Mouse (Mus musculus): ENCODE measurements around the gene Surf2. TPM values are rescaled to one million over a fixed set of nuclear protein-coding genes. Genes with fewer than 3 reads are reported as not detected.
A peak's percentile ranks its signal among the peaks of the same experiment; 100 is the strongest.

Surf2 gene
- total RNA-seq (2012; rRNA removed), result 28.7 and 36.9 TPM in 2 replicates
- 39.9 and 43.9 TPM in 2 replicates for total RNA-seq (2014; rRNA removed)
- 74.5 and 77.1 TPM in 2 replicates for polyA plus RNA-seq (2012; ENCODE audit: insufficient read length, low read depth)

DNA sequence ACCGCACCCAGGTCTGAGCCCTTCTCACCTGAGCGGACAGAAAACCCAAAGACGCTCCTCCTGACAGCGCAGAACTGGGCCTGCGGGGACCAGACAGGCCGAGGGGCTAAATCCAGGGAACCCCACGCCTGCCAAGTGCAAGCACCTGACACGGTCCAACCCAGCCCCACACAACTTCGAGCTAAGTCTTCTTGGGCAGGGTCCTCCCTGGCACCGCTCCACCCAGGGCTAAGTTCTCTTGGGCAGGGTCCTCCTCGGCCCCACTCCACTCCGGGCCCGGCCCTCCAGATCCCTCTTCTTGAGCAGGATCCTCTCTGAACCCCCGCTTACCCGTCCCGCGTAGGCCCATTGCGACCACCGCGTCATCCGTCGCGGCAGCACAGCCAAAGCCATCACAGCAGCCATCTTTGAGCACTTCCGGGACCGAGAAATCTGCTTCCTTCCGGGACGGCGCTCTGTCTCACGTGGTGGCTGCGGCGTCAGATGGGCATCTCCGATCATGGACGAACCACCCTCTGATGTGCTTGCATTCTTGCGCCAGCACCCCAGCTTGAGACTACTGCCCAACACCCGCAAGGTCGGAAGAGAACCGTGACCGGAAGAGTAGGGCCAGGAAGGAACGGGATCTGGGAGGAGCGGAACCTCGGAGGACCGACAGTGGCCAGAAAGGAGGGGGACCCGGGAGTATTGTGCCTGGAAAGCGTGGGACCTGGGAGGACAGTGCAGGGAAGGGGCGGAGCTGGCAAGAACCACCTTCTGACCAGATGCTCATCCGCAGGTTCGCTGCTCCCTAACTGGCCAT is at the start of gene Surf2, which contains the start of gene Surf1:
Gene Surf2 (plus strand): TSS at position 441 of the 802 bp plus-strand sequence.
Gene Surf1 (minus strand): TSS at position 604 of the 802 bp plus-strand sequence.
- Histone ChIP-seq H3K9ac (ENCODE audit: insufficient read depth, low read depth) (peak within 1 kb of the TSS; percentile 89), H3K4me2 (ENCODE audit: insufficient read depth, low read depth, poor library complexity, severe bottlenecking) (peak within 1 kb of the TSS; percentile 89), H3K4me3 (replicated peaks in 1 of 3; ENCODE audit: low read depth in 2 of 3, low read length in 2 of 3, poor library complexity in 1 of 3) (peak within 1 kb of the TSS; percentile 85 to 94 (median 90)), H3K36me3 (replicated peaks in 1 of 2; ENCODE audit: control insufficient read depth in 1 of 2, insufficient read depth in 1 of 2, low read length in 1 of 2) (peaks cover 66 to 74% of the 10 kb centered on the region in 2 experiments), H3K27me3 (replicated peaks) (no peaks in the 10 kb centered on the region), H3K9me3 (replicated peaks; ENCODE audit: low read length) (no peaks in the 10 kb centered on the region), H3K27ac (ENCODE audit: insufficient read depth, low read depth) (peak within 1 kb of the TSS; percentile 58), H3K79me2 (replicated peaks; ENCODE audit: control insufficient read depth, extremely low read depth, insufficient read depth, poor library complexity, severe bottlenecking) (peaks cover 66% of the 10 kb centered on the region), H3K4me1 (ENCODE audit: control insufficient read depth in 1 of 2, insufficient read depth in 2 of 2) (peaks cover 17 to 58% of the 10 kb centered on the region in 2 experiments)
- dilution Hi-C loops (cut with MboI; ENCODE audit: extremely low pct_ligation_motif_present, extremely low pct_unique_long_range_greater_than_20kb, low sequenced_read_pairs) (no loop called here), in situ Hi-C loops (cut with MboI; ENCODE audit: low pct_ligation_motif_present, low pct_unique_long_range_greater_than_20kb, low sequenced_read_pairs) (no loop called here)
- DNase-seq (ENCODE audit: extremely low read depth), result peak; percentile 89
- TF ChIP-seq POLR2A (IDR thresholded peaks at IDR 0.05; ENCODE audit: low read depth, low read length) (peak; percentile 93), ZMIZ1 (IDR thresholded peaks at IDR 0.05; ENCODE audit: low read depth, low read length) (peak; percentile 86), E2F4 (IDR thresholded peaks at IDR 0.05; ENCODE audit: insufficient replicate concordance, low read depth, low read length) (no peak), POLR2AphosphoS2 (IDR thresholded peaks at IDR 0.05; ENCODE audit: low read depth, low read length) (peak; percentile 27; the same call in 1 of the 2 replicates), MYC (IDR thresholded peaks at IDR 0.05; ENCODE audit: low read depth, low read length) (peak; percentile 93), SMC3 (IDR thresholded peaks at IDR 0.05; ENCODE audit: low read depth, low read length) (no peak), GABPA (IDR thresholded peaks at IDR 0.05; ENCODE audit: insufficient replicate concordance, low read depth, low read length) (no peak), USF2 (conservative IDR thresholded peaks at IDR 0.05; ENCODE audit: low read depth, low read length) (peak; percentile 54), PAX5 (IDR thresholded peaks at IDR 0.05; ENCODE audit: low read length) (no peak), BHLHE40 (IDR thresholded peaks at IDR 0.05; ENCODE audit: low read depth, low read length) (peak; percentile 83), RAD21 (IDR thresholded peaks at IDR 0.05; ENCODE audit: low read depth, low read length) (no peak), KAT2A (IDR thresholded peaks at IDR 0.05; ENCODE audit: insufficient replicate concordance, low read length) (0 out of 2 replicates have a peak, but pooled peaks have one; percentile 60), ZC3H11A (IDR thresholded peaks at IDR 0.05; ENCODE audit: low read depth, low read length) (no peak), CHD1 (IDR thresholded peaks at IDR 0.05; ENCODE audit: low read depth, low read length) (no peak), MEF2A (IDR thresholded peaks at IDR 0.05; ENCODE audit: borderline replicate concordance, low read depth, low read length) (peak; percentile 12; the same call in 1 of the 2 replicates), USF1 (IDR thresholded peaks at IDR 0.05; ENCODE audit: low read depth, low read length) (peak; percentile 80), CTCF (conservative IDR thresholded peaks at IDR 0.05 in 1 of 2, IDR thresholded peaks at IDR 0.05 in 1 of 2; ENCODE audit: low read depth in 2 of 2, low read length in 2 of 2) (no peak), ZNF384 (IDR thresholded peaks at IDR 0.05; ENCODE audit: low read depth, low read length) (no peak), JUN (IDR thresholded peaks at IDR 0.05; ENCODE audit: insufficient read depth, low read depth, low read length) (no peak), ELF1 (IDR thresholded peaks at IDR 0.05; ENCODE audit: low read depth, low read length) (peak; percentile 94), MAX (IDR thresholded peaks at IDR 0.05; ENCODE audit: low read length) (peak; percentile 94), EP300 (IDR thresholded peaks at IDR 0.05; ENCODE audit: low read length) (no peak), SIN3A (IDR thresholded peaks at IDR 0.05; ENCODE audit: low read length) (peak; percentile 98), HCFC1 (IDR thresholded peaks at IDR 0.05; ENCODE audit: low read depth, low read length) (peak; percentile 82), TCF12 (IDR thresholded peaks at IDR 0.05; ENCODE audit: low read depth, low read length) (peak; percentile 91), ETS1 (conservative IDR thresholded peaks at IDR 0.05; ENCODE audit: low read depth, low read length) (0 out of 2 replicates have a peak, but pooled peaks have one; percentile 33), MAFK (IDR thresholded peaks at IDR 0.05; ENCODE audit: insufficient replicate concordance, low read length) (no peak), IRF4 (IDR thresholded peaks at IDR 0.05; ENCODE audit: low read depth, low read length) (peak; percentile 33; the same call in 1 of the 2 replicates), NELFE (IDR thresholded peaks at IDR 0.05; ENCODE audit: low read depth, low read length) (peak; percentile 90), UBTF (IDR thresholded peaks at IDR 0.05; ENCODE audit: low read depth, low read length) (no peak), RCOR1 (conservative IDR thresholded peaks at IDR 0.05; ENCODE audit: low read depth, low read length) (no peak), MXI1 (IDR thresholded peaks at IDR 0.05; ENCODE audit: low read depth, low read length) (peak; percentile 98), CHD2 (IDR thresholded peaks at IDR 0.05; ENCODE audit: low read length) (no peak), JUND (conservative IDR thresholded peaks at IDR 0.05; ENCODE audit: low read depth, low read length) (no peak), MAZ (IDR thresholded peaks at IDR 0.05; ENCODE audit: low read depth, low read length) (no peak), ZKSCAN1 (IDR thresholded peaks at IDR 0.05; ENCODE audit: borderline replicate concordance, low read depth, low read length) (no peak), NRF1 (IDR thresholded peaks at IDR 0.05; ENCODE audit: low read depth, low read length) (peak; percentile 39; the same call in 1 of the 2 replicates), TBP (conservative IDR thresholded peaks at IDR 0.05; ENCODE audit: low read depth, low read length) (peak; percentile 61; the same call in 1 of the 2 replicates)

Data from CH12.LX (cell line).